Comparison of ENCODE assay signal across 10 mouse cellular contexts in genomic region chr2:62681667-62682066, GRCm38 (mm10). TPM values are rescaled to one million over a fixed set of nuclear protein-coding genes. Genes with fewer than 3 reads are reported as not detected.
DNase-seq lines count a peak whose midpoint lies in the region; ATAC-seq lines count a peak whose summit lies in the region.
"Had no signal": no experiment of that assay in that cellular context is flagged by ENCODE, and none has a peak within 500 bp of the region (broad histone marks: within the 10 kb centered on the region; RNA-seq: fewer than 3 reads in every experiment).

No protein-coding gene starts in this region.

- H3K36me3 ChIP-seq in heart, embryonic 13.5 days = no peaks in the 10 kb centered on the region
- H3K36me3 ChIP-seq in liver, embryonic 12.5 days = no peaks in the 10 kb centered on the region
- H3K36me3 ChIP-seq: hindbrain, embryonic 10.5 days had no signal

- no peak for ATAC-seq in heart, embryonic 13.5 days (ENCODE audit: extremely low read depth, insufficient number of reproducible peaks, low FRiP score, low TSS enrichment)
- ATAC-seq in liver, embryonic 12.5 days = no peak

- WGBS in heart, embryonic 13.5 days = 38% methylated on average over 8 of the region's 8 CpGs
- WGBS in liver, embryonic 12.5 days (ENCODE audit: insufficient replicate concordance) = 76% methylated on average over 8 of the region's 8 CpGs

- 0 out of 2 replicates have a peak overlapping the region, but pooled peaks have one; percentile 13 for H3K4me3 ChIP-seq in heart, embryonic 13.5 days
- no peak overlapping the region for H3K4me3 ChIP-seq in liver, embryonic 12.5 days
- H3K4me3 ChIP-seq: hindbrain, embryonic 10.5 days had no signal

- peak overlapping the region; percentile 55 for H3K4me2 ChIP-seq in heart, embryonic 13.5 days
- no peak overlapping the region for H3K4me2 ChIP-seq in liver, embryonic 12.5 days

- peak overlapping the region; percentile 67; the same call in 1 of the 2 replicates for H3K9ac ChIP-seq in heart, embryonic 13.5 days
- H3K9ac ChIP-seq in liver, embryonic 12.5 days = no peak overlapping the region

- H3K9me3 ChIP-seq in heart, embryonic 13.5 days = no peaks in the 10 kb centered on the region
- no peaks in the 10 kb centered on the region for H3K9me3 ChIP-seq in liver, embryonic 12.5 days (replicated peaks)
- H3K9me3 ChIP-seq: hindbrain, embryonic 10.5 days had no signal

- H3K27ac ChIP-seq in heart, embryonic 13.5 days (replicated peaks) = peak overlapping the region; percentile 75
- no peak overlapping the region for H3K27ac ChIP-seq in liver, embryonic 12.5 days
- H3K27ac ChIP-seq: hindbrain, embryonic 10.5 days had no signal

- H3K4me1 ChIP-seq in heart, embryonic 13.5 days = peaks cover 13% of the 10 kb centered on the region
- no peaks in the 10 kb centered on the region for H3K4me1 ChIP-seq in liver, embryonic 12.5 days

- DNase-seq in adrenal gland, adult 8-10 months = peak; percentile 6
- DNase-seq in adrenal gland, postnatal 25 days = no peak
- DNase-seq in layer of hippocampus, adult 11-12 months (ENCODE audit: low spot score) = peak; percentile 21
- DNase-seq in layer of hippocampus, postnatal 14 days (ENCODE audit: low spot score in 2 of 2) = no peak
- DNase-seq in right cerebral cortex, postnatal 10 days (ENCODE audit: low spot score in 2 of 2) = peak; percentile 33 to 58
- DNase-seq in gastrocnemius, postnatal 25 days = no peak
- DNase-seq: thymus, adult 2 months had no signal

- no peaks in the 10 kb centered on the region for H3K27me3 ChIP-seq in heart, embryonic 13.5 days (replicated peaks)
- H3K27me3 ChIP-seq in liver, embryonic 12.5 days (replicated peaks) = no peaks in the 10 kb centered on the region

RNA-seq across cellular contexts. Expression of gene Gca, which starts 17.6 kb away (rescaled TPM):
- 1 to 10 TPM; 2.8 to 7.5 (median 3.5) TPM for total RNA-seq in adrenal gland, adult 8-10 months (2022)
- total RNA-seq in adrenal gland, postnatal 25 days (2021) = 3.5 and 5.5 TPM in 2 replicates
- 10 to 100 TPM in 1 of 2 experiments, 1 to 10 TPM in 1; 9.7 to 11.7 TPM for total RNA-seq in layer of hippocampus, postnatal 14 days (2021)
- polyA plus RNA-seq in heart, embryonic 13.5 days (2015; fragmentation: Nextera tagmentation; extraction: Ambion mirVana) = 13.1 and 13.5 TPM in 2 replicates
- 1 to 10 TPM; 2.9 to 3.4 TPM for total RNA-seq in gastrocnemius, postnatal 25 days (2021)
- polyA plus RNA-seq in liver, embryonic 12.5 days (2016; fragmentation: Nextera tagmentation; extraction: Ambion mirVana) = 1.8 and 2.0 TPM in 2 replicates

RNA-seq across cellular contexts. Expression of gene Ifih1, which starts 35.6 kb away (rescaled TPM):
- total RNA-seq in adrenal gland, adult 8-10 months (2022) = 10 to 100 TPM; 11.9 to 13.4 (median 12.8) TPM
- 7.9 and 17.2 TPM in 2 replicates for total RNA-seq in adrenal gland, postnatal 25 days (2021)
- 1 to 10 TPM; 1.2 TPM for total RNA-seq in layer of hippocampus, postnatal 14 days (2021)
- 1.4 and 1.7 TPM in 2 replicates for polyA plus RNA-seq in heart, embryonic 13.5 days (2015; fragmentation: Nextera tagmentation; extraction: Ambion mirVana)
- 1 to 10 TPM; 2.1 to 4.0 TPM for total RNA-seq in gastrocnemius, postnatal 25 days (2021)
- polyA plus RNA-seq in liver, embryonic 12.5 days (2016; fragmentation: Nextera tagmentation; extraction: Ambion mirVana) = 3.1 and 3.2 TPM in 2 replicates

Comparison
In these comparisons a context has a peak if more than half of its experiments do, and no peak if none do; other contexts are left out.
1. DNase-seq: peak in adrenal gland, adult 8-10 months (single experiment), layer of hippocampus, adult 11-12 months (single experiment) and right cerebral cortex, postnatal 10 days (2 of 2); none in adrenal gland, postnatal 25 days (single experiment), layer of hippocampus, postnatal 14 days (0 of 2) and gastrocnemius, postnatal 25 days (single experiment).